Mouse (Mus musculus) small intestine, adult 2 months (tissue): ENCODE measurements at regions not wholly inside any gene's neighbourhood (a gene's known extent, or its start where the extent isn't known, plus 50 kb on each side); places are given as distances from the start of the nearest gene placed in this dataset.

Experiments used
- H3K27ac ChIP-seq: fragments of 200-500 bp; 2 replicates; pipeline ENCODE4 v1.5.1; 2012; ENCODE audit warnings: low read depth, low read length, control low read depth, inconsistent platforms; ENCODE audit not compliant: insufficient read depth
- H3K27me3 ChIP-seq: fragments of 200-500 bp; 2 replicates; pipeline ENCODE4 v1.6.1; 2012; ENCODE audit warnings: mild to moderate bottlenecking, moderate library complexity, low read length, inconsistent platforms; ENCODE audit not compliant: control insufficient read depth, insufficient read depth
- H3K36me3 ChIP-seq: fragments of 200-500 bp; 2 replicates; pipeline ENCODE4 v1.6.1; 2012; ENCODE audit warnings: mild to moderate bottlenecking, low read length, control low read depth, inconsistent platforms; ENCODE audit not compliant: control insufficient read depth, insufficient read depth
- H3K4me1 ChIP-seq: fragments of 200-500 bp; 2 replicates; pipeline ENCODE4 v1.6.1; 2012; ENCODE audit warnings: low read length, inconsistent platforms, mixed read lengths; ENCODE audit not compliant: control insufficient read depth, insufficient read depth, insufficient read length
- H3K4me3 ChIP-seq: fragments of 200-500 bp; 2 replicates; pipeline ENCODE4 v1.5.1; 2012; ENCODE audit warnings: low read depth, mild to moderate bottlenecking, control low read depth, inconsistent platforms, low read length, moderate library complexity
- CTCF ChIP-seq: fragments of 200-500 bp; IDR thresholded peaks from 2 replicates; pipeline ENCODE4 v1.5.1; 2012; ENCODE audit warnings: low read depth, mild to moderate bottlenecking, control low read depth, inconsistent platforms, low read length, moderate library complexity, mixed read lengths; ENCODE audit not compliant: insufficient replicate concordance, insufficient read length; ENCODE audit errors: extremely low read depth
- POLR2A ChIP-seq: fragments of 200-500 bp; IDR thresholded peaks from 2 replicates; pipeline ENCODE4 v1.6.1; 2012; ENCODE audit warnings: low read depth, mild to moderate bottlenecking, control low read depth, inconsistent platforms, low read length, moderate library complexity
- WGBS: fragments of 180-500 bp; shearing (Covaris S2); methylation state at CpG from one replicate; pipeline ENCODE4 v1.1.7; 2018; 5-methylcytosine and 5-hydroxymethylcytosine counted together

DNA sequence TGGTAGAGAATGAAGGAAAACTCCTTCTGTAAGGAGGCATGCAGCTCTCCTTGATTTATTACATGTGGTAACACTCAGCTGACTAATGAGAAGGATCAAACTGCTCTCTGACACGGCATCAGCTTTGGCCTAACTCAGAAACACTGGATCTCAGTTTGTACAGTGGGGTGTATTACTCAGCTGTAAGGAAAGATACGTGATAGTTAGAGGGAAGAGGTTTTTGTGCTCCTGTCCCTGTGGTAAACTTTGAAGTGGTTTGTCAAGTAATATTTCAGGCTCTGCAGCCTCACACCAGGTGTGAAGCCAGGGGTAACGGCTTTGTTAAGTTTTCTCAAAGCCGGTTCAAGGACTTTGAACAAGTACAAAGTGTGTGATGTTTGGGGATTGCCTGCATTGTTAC, 235.1 kb downstream of the Pik3r1 start:
- H3K4me3 ChIP-seq = no peak overlapping the region
- no peak overlapping the region for H3K27ac ChIP-seq
- no peaks in the 10 kb centered on the region for H3K36me3 ChIP-seq
- 35% methylated on average over 4 of the region's 4 CpGs for WGBS
- no peaks in the 10 kb centered on the region for H3K27me3 ChIP-seq
- H3K4me1 ChIP-seq = no peaks in the 10 kb centered on the region; the same call in 1 of the 2 replicates
- TF ChIP-seq POLR2A = no peak
- no peak for TF ChIP-seq CTCF

DNA sequence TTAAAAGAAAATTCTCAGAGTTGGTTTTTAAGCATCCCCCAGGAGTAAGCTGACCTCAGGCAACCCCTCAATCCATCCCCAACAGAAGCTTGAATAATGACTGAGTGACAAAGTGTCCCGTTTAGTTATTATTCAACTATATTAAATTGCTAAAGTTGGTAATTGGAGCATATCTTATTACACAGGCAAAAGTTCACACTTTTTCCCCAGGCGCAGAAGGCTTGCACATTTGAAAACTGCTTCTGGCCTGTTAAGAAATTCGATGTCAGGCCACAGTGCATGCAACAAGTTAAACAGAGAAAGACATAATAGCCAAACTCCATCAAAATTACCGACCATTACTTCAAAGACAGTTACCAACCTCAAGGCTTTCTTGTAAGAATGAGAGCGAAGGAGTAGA, 240.3 kb downstream of the Pik3r1 start:
- 95% methylated on average over 5 of the region's 5 CpGs for WGBS
- H3K4me1 ChIP-seq = no peaks in the 10 kb centered on the region
- no peak overlapping the region for H3K4me3 ChIP-seq
- no peaks in the 10 kb centered on the region for H3K36me3 ChIP-seq
- no peaks in the 10 kb centered on the region for H3K27me3 ChIP-seq
- TF ChIP-seq CTCF (no peak), POLR2A (no peak)
- H3K27ac ChIP-seq = no peak overlapping the region

DNA sequence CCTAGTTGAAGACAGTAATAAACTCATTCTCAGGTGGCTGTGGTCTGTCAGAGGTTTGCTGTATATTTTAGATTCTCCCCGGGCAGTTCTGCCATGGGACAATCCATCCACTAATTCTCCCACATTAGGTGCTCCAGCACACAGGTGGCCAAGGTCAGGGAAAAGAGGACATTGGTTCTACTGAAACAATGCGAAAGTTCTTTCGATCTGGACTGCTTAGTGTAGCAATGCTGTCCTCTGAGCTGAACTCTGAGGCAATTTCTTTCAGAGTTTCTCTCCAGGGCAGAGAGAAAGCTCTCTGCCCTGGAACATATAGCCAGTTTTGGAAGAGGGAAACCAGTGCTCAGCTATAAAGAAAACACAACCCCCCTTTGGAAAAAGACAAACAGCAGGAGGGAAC, 243.2 kb downstream of the Pik3r1 start:
- TF ChIP-seq CTCF (no peak), POLR2A (no peak)
- Histone ChIP-seq H3K36me3 (no peaks in the 10 kb centered on the region), H3K4me3 (no peak overlapping the region), H3K4me1 (no peaks in the 10 kb centered on the region), H3K27ac (no peak overlapping the region), H3K27me3 (no peaks in the 10 kb centered on the region)
- 94% methylated on average over 3 of the region's 3 CpGs for WGBS

DNA sequence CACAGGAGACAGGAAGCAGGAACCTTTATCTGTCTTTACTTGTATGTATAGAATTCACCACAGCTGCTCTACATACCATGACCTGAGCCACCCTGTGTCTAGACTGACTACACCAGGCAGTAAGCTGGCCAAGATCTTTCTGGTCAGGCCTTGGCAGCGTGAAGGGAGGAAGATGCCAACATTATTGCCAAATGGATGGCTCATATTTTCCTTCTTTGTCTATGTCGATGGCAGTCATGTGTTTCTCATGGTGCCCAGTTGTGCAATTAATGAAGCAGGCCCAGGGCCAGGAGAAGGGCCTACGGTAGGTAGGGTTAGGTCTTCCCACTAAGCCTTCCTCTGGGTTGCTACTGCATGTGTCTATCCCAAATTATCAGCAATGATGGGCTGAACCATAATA, 243.8 kb downstream of the Pik3r1 start:
- Histone ChIP-seq H3K36me3 (no peaks in the 10 kb centered on the region), H3K27me3 (no peaks in the 10 kb centered on the region), H3K27ac (no peak overlapping the region), H3K4me1 (no peaks in the 10 kb centered on the region), H3K4me3 (no peak overlapping the region)
- no peak for TF ChIP-seq POLR2A
- 88% methylated on average over 3 of the region's 3 CpGs for WGBS

DNA sequence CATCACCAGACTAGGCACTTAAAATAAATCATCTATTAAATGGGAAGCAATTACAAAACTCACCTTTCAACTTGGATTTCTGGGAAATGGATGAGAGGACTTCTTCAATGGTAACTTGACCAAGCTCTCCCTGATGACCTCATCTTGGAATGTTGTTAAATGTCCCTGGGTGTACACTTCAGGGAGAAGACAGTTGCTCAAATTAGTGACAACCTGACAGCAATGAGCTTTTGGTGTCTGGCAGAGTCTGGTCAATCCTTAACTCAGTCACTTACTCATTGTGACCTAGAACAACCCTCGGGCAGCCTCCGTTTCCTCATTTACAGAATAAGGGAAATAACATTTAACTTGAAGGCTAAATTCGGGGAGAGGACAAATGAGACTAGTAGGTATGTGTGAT, 244.5 kb downstream of the Pik3r1 start:
- TF ChIP-seq POLR2A = no peak
- TF ChIP-seq CTCF = no peak
- Histone ChIP-seq H3K27me3 (no peaks in the 10 kb centered on the region), H3K4me1 (no peaks in the 10 kb centered on the region), H3K36me3 (no peaks in the 10 kb centered on the region), H3K4me3 (no peak overlapping the region), H3K27ac (no peak overlapping the region)
- 83% methylated on average over 3 of the region's 3 CpGs for WGBS

DNA sequence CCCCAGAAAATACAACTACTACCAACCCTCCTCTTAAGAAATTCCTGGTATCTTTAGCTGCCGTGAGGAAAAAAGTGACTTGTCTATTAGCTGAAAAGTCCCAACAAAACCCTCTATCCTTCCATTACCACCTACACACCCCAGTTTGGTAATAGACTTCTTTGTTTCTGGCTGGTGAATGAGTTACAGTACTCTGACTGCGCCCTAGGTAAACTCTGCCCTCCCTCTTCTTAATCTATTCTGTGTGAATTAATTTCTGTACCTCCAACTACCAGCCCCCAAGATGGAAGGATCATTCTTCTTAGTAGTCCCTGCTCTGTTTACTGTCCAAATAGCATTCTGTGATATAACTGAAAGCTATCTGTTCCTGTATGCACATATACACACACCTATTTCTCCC, 245.4 kb downstream of the Pik3r1 start:
- Histone ChIP-seq H3K27ac (no peak overlapping the region), H3K27me3 (no peaks in the 10 kb centered on the region), H3K4me3 (no peak overlapping the region), H3K4me1 (no peaks in the 10 kb centered on the region), H3K36me3 (no peaks in the 10 kb centered on the region)
- no peak for TF ChIP-seq POLR2A
- no peak for TF ChIP-seq CTCF
- WGBS = 57% methylated on average over 2 of the region's 2 CpGs

DNA sequence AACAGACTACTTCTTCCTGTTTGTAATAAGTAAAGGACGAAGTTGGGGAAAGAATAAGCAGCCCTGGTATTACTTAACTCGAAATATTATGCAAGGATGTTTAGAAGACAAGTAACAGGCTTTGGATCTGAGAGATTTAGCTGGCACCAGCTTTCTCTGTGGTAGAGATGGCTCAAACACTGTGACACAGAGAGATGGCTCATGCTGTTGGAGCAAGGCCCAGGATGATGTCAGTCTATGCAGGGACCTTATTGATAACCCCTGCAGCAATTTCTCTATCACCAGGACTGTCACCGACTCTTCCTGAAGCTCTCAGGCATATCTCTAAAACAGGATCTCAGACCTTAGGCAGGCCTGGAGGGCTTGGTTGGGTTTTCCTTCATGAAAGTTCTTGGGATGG, 254.7 kb downstream of the Pik3r1 start:
- TF ChIP-seq CTCF (no peak), POLR2A (no peak)
- Histone ChIP-seq H3K27ac (no peak overlapping the region), H3K36me3 (no peaks in the 10 kb centered on the region)

DNA sequence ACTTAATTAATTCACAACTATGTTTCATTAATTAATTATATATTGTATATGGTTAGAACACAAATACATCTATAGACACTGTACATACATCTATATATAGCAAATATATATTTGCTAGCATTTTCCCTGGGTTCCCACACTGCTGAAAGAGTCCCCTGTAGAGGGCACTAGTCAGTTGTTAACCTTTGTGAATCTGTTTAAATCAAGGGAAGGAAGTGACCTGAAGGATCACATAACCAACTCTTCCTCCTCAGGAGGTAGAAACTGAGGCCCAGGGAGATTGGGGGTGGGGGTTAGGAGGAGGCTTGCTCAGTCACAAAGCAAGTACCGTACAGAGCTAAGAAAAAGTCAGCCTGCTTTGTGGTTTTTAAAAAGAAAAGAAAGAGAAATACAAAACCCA, 258.1 kb downstream of the Pik3r1 start:
- whole genome bisulfite sequencing = 81% methylated on average over 1 of the region's 1 CpGs
- Histone ChIP-seq H3K27ac (no peak overlapping the region), H3K4me1 (no peaks in the 10 kb centered on the region), H3K4me3 (no peak overlapping the region), H3K27me3 (no peaks in the 10 kb centered on the region), H3K36me3 (no peaks in the 10 kb centered on the region)
- TF ChIP-seq POLR2A = no peak
- peak; percentile 22; the same call in 1 of the 2 replicates for TF ChIP-seq CTCF

More for the DNA sequence above, 254.7 kb downstream of the Pik3r1 start:
- 60% methylated on average over 3 of the region's 3 CpGs for WGBS
- no peaks in the 10 kb centered on the region for H3K27me3 ChIP-seq
- H3K4me1 ChIP-seq = no peaks in the 10 kb centered on the region
- H3K4me3 ChIP-seq = no peak overlapping the region
